ENCODE assay signal across 28 mouse cellular contexts in genomic region chr13:8705296-8705695, GRCm38 (mm10).
A peak's percentile ranks its signal among the peaks of the same experiment; 100 is the strongest.
DNase-seq lines count a peak whose midpoint lies in the region; ATAC-seq and TF ChIP-seq lines count a peak whose summit lies in the region.
"Had no signal": no experiment of that assay in that cellular context is flagged by ENCODE, and none has a peak within 500 bp of the region (broad histone marks: within the 10 kb centered on the region; RNA-seq: fewer than 3 reads in every experiment).

No protein-coding gene starts in this region.

- no peak overlapping the region for H3K4me3 ChIP-seq in forebrain, postnatal 0 days (ENCODE audit: low read depth, low read length)
- no peak overlapping the region for H3K4me3 ChIP-seq in forebrain, embryonic 13.5 days
- H3K4me3 ChIP-seq in lung, embryonic 14.5 days (ENCODE audit: low read depth, low read length): no peak overlapping the region
- no peak overlapping the region for H3K4me3 ChIP-seq in midbrain, postnatal 0 days (ENCODE audit: low read depth, low read length)
- H3K4me3 ChIP-seq: forebrain, embryonic 15.5 days; heart, adult 2 months; heart, embryonic 12.5 days; hindbrain, embryonic 10.5 days; liver, embryonic 13.5 days; midbrain, embryonic 12.5 days had no signal

- no peaks in the 10 kb centered on the region for H3K9me3 ChIP-seq in forebrain, postnatal 0 days (ENCODE audit: low read length)
- no peaks in the 10 kb centered on the region for H3K9me3 ChIP-seq in forebrain, embryonic 13.5 days (replicated peaks)
- H3K9me3 ChIP-seq in lung, embryonic 14.5 days (ENCODE audit: low read depth, low read length): no peaks in the 10 kb centered on the region
- no peaks in the 10 kb centered on the region for H3K9me3 ChIP-seq in midbrain, postnatal 0 days (ENCODE audit: low read length)
- H3K9me3 ChIP-seq: forebrain, embryonic 15.5 days; heart, embryonic 12.5 days; hindbrain, embryonic 10.5 days; liver, embryonic 13.5 days; midbrain, embryonic 12.5 days had no signal

- no peak overlapping the region for H3K27ac ChIP-seq in forebrain, postnatal 0 days (ENCODE audit: low read depth, low read length)
- H3K27ac ChIP-seq in forebrain, embryonic 13.5 days: no peak overlapping the region
- no peak overlapping the region for H3K27ac ChIP-seq in lung, embryonic 14.5 days (ENCODE audit: low read depth)
- H3K27ac ChIP-seq in midbrain, postnatal 0 days (ENCODE audit: low read depth, low read length): no peak overlapping the region; the same call in 1 of the 2 replicates
- H3K27ac ChIP-seq: forebrain, embryonic 15.5 days; heart, adult 2 months; hindbrain, embryonic 10.5 days; liver, embryonic 13.5 days; midbrain, embryonic 12.5 days had no signal

- 0 out of 2 replicates have a peak, but pooled peaks have one; percentile 25 for ATAC-seq in forebrain, postnatal 0 days
- ATAC-seq in forebrain, embryonic 13.5 days: no peak
- ATAC-seq in lung, embryonic 14.5 days (ENCODE audit: insufficient read depth): no peak; the same call in 1 of the 2 replicates
- no peak for ATAC-seq in midbrain, postnatal 0 days (ENCODE audit: low FRiP score)
- ATAC-seq: activated CD4-positive, CD25-positive, alpha-beta regulatory T cell, adult 4 months; forebrain, embryonic 15.5 days had no signal

- no peak for TF ChIP-seq CTCF in forebrain, postnatal 0 days (IDR thresholded peaks at IDR 0.05; ENCODE audit: low read depth)
- TF ChIP-seq CTCF in lung, embryonic 14.5 days (IDR thresholded peaks at IDR 0.05; ENCODE audit: low read depth): no peak
- TF ChIP-seq CTCF in midbrain, postnatal 0 days (IDR thresholded peaks at IDR 0.05): no peak

- DNase-seq in forebrain, postnatal 0 days: no peak
- DNase-seq in lung, embryonic 14.5 days: peak; percentile 60
- DNase-seq in lung, postnatal 10 days: no peak
- peak; percentile 3 for DNase-seq in retina, postnatal 1 day
- no peak for DNase-seq in retina, embryonic 14.5 days (ENCODE audit: low spot score)
- DNase-seq in midbrain, postnatal 0 days (ENCODE audit: low spot score): peak; percentile 45
- DNase-seq in heart, postnatal 25 days (ENCODE audit: low spot score): no peak
- DNase-seq: adrenal gland, adult 2 months; adrenal gland, postnatal 36 days; B cell, adult 2 months; cerebellum, adult 9-10 months; embryo, embryonic 11 days; heart, adult 2 months; kidney, adult 11 months; kidney, postnatal 14 days; layer of hippocampus, adult 9-11 months; liver, embryonic 13.5 days; lung, adult 18-20 months; lung, postnatal 14 days; right cerebral cortex, adult 18-20 months; spleen, adult 18-20 months; thymus, postnatal 14 days had no signal

- no peak overlapping the region for H3K9ac ChIP-seq in forebrain, postnatal 0 days
- no peak overlapping the region for H3K9ac ChIP-seq in forebrain, embryonic 13.5 days
- H3K9ac ChIP-seq in lung, embryonic 14.5 days: no peak overlapping the region
- no peak overlapping the region for H3K9ac ChIP-seq in midbrain, postnatal 0 days (replicated peaks; ENCODE audit: low read length, poor library complexity, severe bottlenecking)
- H3K9ac ChIP-seq: forebrain, embryonic 15.5 days; heart, embryonic 12.5 days; liver, embryonic 13.5 days; midbrain, embryonic 12.5 days had no signal

- intact Hi-C loops in heart, postnatal 25 days (cut with DNase I): no loop called here

- no peak overlapping the region for H3K4me2 ChIP-seq in forebrain, postnatal 0 days (ENCODE audit: low read depth)
- H3K4me2 ChIP-seq in forebrain, embryonic 13.5 days: no peak overlapping the region
- H3K4me2 ChIP-seq in lung, embryonic 14.5 days: no peak overlapping the region
- no peak overlapping the region for H3K4me2 ChIP-seq in midbrain, postnatal 0 days (ENCODE audit: low read depth, low read length, poor library complexity, severe bottlenecking)
- H3K4me2 ChIP-seq: forebrain, embryonic 15.5 days; heart, embryonic 12.5 days; liver, embryonic 13.5 days; midbrain, embryonic 12.5 days had no signal

- H3K4me1 ChIP-seq in forebrain, postnatal 0 days (ENCODE audit: insufficient read depth): no peaks in the 10 kb centered on the region
- H3K4me1 ChIP-seq in forebrain, embryonic 13.5 days: 0 out of 2 replicates have a peak, but pooled peaks cover 2% of the 10 kb centered on the region
- no peaks in the 10 kb centered on the region for H3K4me1 ChIP-seq in lung, embryonic 14.5 days (ENCODE audit: insufficient read depth)
- H3K4me1 ChIP-seq in midbrain, postnatal 0 days (ENCODE audit: insufficient read depth, low read length): no peaks in the 10 kb centered on the region
- H3K4me1 ChIP-seq: forebrain, embryonic 15.5 days; heart, embryonic 12.5 days; liver, embryonic 13.5 days had no signal

- H3K36me3 ChIP-seq in forebrain, postnatal 0 days (ENCODE audit: insufficient read depth): no peaks in the 10 kb centered on the region
- no peaks in the 10 kb centered on the region for H3K36me3 ChIP-seq in forebrain, embryonic 13.5 days (ENCODE audit: poor library complexity, severe bottlenecking)
- H3K36me3 ChIP-seq in lung, embryonic 14.5 days (ENCODE audit: insufficient read depth): no peaks in the 10 kb centered on the region
- no peaks in the 10 kb centered on the region for H3K36me3 ChIP-seq in midbrain, postnatal 0 days (ENCODE audit: insufficient read depth, low read length)
- H3K36me3 ChIP-seq: forebrain, embryonic 15.5 days; heart, embryonic 12.5 days; hindbrain, embryonic 10.5 days; liver, embryonic 13.5 days; midbrain, embryonic 12.5 days had no signal

- 40% methylated on average over 4 of the region's 4 CpGs for WGBS in forebrain, postnatal 0 days
- WGBS in forebrain, embryonic 13.5 days: 48% methylated on average over 4 of the region's 4 CpGs
- 45% methylated on average over 4 of the region's 4 CpGs for WGBS in lung, embryonic 14.5 days
- WGBS in midbrain, postnatal 0 days: 34% methylated on average over 4 of the region's 4 CpGs

- H3K27me3 ChIP-seq in forebrain, postnatal 0 days (ENCODE audit: insufficient read depth, low read length): no peaks in the 10 kb centered on the region
- H3K27me3 ChIP-seq in forebrain, embryonic 13.5 days: no peaks in the 10 kb centered on the region
- H3K27me3 ChIP-seq in lung, embryonic 14.5 days (ENCODE audit: insufficient read depth, low read length): no peaks in the 10 kb centered on the region
- no peaks in the 10 kb centered on the region for H3K27me3 ChIP-seq in midbrain, postnatal 0 days (ENCODE audit: insufficient read depth, low read length)
- H3K27me3 ChIP-seq: forebrain, embryonic 15.5 days; heart, embryonic 12.5 days; liver, embryonic 13.5 days; midbrain, embryonic 12.5 days had no signal

Comparison
In these comparisons a context has a peak if more than half of its experiments do, and no peak if none do; other contexts are left out.
1. DNase-seq: peak in lung, embryonic 14.5 days (single experiment), retina, postnatal 1 day (single experiment) and midbrain, postnatal 0 days (single experiment); none in forebrain, postnatal 0 days (single experiment), lung, postnatal 10 days (single experiment), retina, embryonic 14.5 days (single experiment) and heart, postnatal 25 days (single experiment).